Mouse (Mus musculus) heart, postnatal 0 days (tissue): ENCODE measurements at regions not wholly inside any gene's neighbourhood (a gene's known extent, or its start where the extent isn't known, plus 50 kb on each side); places are given as distances from the start of the nearest gene placed in this dataset.
"Not testable (repeated sequence)": the region's sequence is repeated elsewhere in the genome, so short reads cannot be mapped to it uniquely, and the experiment has no call there.

Experiments
- ATAC-seq: fragments of 200-750 bp; cut with Nextera tagmentation; 2 replicates; pipeline ENCODE4 v1.8.0; 2017; ENCODE audit warnings: low read depth, moderate number of reproducible peaks, moderate library complexity; ENCODE audit not compliant: insufficient read depth
- DNase-seq: peaks from one replicate; pipeline ENCODE4 v3.0.0-alpha.2; 2016; ENCODE audit warnings: low spot score
- H3K27ac ChIP-seq: fragments of 300-500 bp; sonication (generic); 2 replicates; pipeline ENCODE4 v1.5.1; 2014; ENCODE audit warnings: low read depth, mild to moderate bottlenecking
- H3K27me3 ChIP-seq: fragments of 300-500 bp; sonication (generic); 2 replicates; pipeline ENCODE4 v1.6.1; 2014; ENCODE audit warnings: low read length, mixed read lengths; ENCODE audit not compliant: control insufficient read depth, insufficient read depth
- H3K36me3 ChIP-seq: fragments of 300-500 bp; sonication (generic); replicated peaks from 2 replicates; pipeline ENCODE4 v1.6.1; 2014; ENCODE audit warnings: low read length, mixed read lengths; ENCODE audit not compliant: control insufficient read depth, insufficient read depth
- H3K4me1 ChIP-seq: fragments of 300-500 bp; sonication (generic); 2 replicates; pipeline ENCODE4 v1.6.1; 2014; ENCODE audit warnings: antibody characterized with exemption; ENCODE audit not compliant: control insufficient read depth, insufficient read depth
- H3K4me2 ChIP-seq: fragments of 300-500 bp; sonication (generic); 2 replicates; pipeline ENCODE4 v1.6.1; 2014; ENCODE audit warnings: low read depth, mild to moderate bottlenecking, low read length, moderate library complexity
- H3K4me3 ChIP-seq: fragments of 300-500 bp; sonication (generic); 2 replicates; pipeline ENCODE4 v1.5.1; 2014; ENCODE audit warnings: low read depth, low read length
- H3K9ac ChIP-seq: fragments of 300-500 bp; sonication (generic); replicated peaks from 2 replicates; pipeline ENCODE4 v1.6.1; 2014; ENCODE audit warnings: low read depth, low read length, mixed read lengths
- H3K9me3 ChIP-seq: fragments of 300-500 bp; sonication (generic); replicated peaks from 2 replicates; pipeline ENCODE4 v1.6.1; 2016; ENCODE audit warnings: low read length; ENCODE audit not compliant: control insufficient read depth
- CTCF ChIP-seq: IDR thresholded peaks from 2 replicates; pipeline ENCODE4 v1.5.1; 2016; ENCODE audit warnings: antibody characterized with exemption, control low read depth, low read depth
- EP300 ChIP-seq: IDR thresholded peaks from 2 replicates; pipeline ENCODE4 v1.6.1; 2016; ENCODE audit warnings: antibody characterized with exemption, low read depth
- WGBS: fragments of 180-500 bp; shearing (Covaris S2); extraction: QIAGEN DNeasy Blood & Tissue Kit; methylation state at CpG from one replicate; pipeline ENCODE4 v1.1.7; 2014; 5-methylcytosine and 5-hydroxymethylcytosine counted together

DNA sequence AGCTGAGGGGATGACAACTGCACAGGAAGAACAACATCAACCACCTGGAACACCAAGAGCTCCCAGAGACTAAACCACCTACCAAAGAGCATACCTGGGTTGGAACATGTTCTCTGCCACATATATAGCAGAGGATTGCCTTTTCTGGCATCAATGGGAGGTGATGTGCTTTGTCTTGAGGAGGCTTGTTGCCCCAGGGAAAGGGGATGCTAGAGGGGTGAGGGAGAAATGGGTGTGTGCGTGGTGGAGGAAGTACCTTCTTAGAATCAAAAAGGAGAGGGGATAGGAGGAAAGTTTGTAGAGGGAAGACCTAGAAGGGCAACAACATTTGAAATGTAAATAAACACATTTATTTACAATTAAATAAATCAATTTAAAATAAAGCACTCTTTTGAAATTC is 358.5 kb upstream of the Pfkp start:
- H3K36me3 ChIP-seq = no peaks in the 10 kb centered on the region
- H3K4me1 ChIP-seq = no peaks in the 10 kb centered on the region
- H3K4me3 ChIP-seq = no peak overlapping the region
- no peak overlapping the region for H3K27ac ChIP-seq
- no peaks in the 10 kb centered on the region for H3K27me3 ChIP-seq
- TF ChIP-seq CTCF (no peak), EP300 (no peak)
- ATAC-seq (no peak), DNase-seq (no peak)
- WGBS = 50% methylated on average over 1 of the region's 1 CpGs
- no peak overlapping the region for H3K9ac ChIP-seq
- H3K4me2 ChIP-seq = no peak overlapping the region
- no peaks in the 10 kb centered on the region for H3K9me3 ChIP-seq

DNA sequence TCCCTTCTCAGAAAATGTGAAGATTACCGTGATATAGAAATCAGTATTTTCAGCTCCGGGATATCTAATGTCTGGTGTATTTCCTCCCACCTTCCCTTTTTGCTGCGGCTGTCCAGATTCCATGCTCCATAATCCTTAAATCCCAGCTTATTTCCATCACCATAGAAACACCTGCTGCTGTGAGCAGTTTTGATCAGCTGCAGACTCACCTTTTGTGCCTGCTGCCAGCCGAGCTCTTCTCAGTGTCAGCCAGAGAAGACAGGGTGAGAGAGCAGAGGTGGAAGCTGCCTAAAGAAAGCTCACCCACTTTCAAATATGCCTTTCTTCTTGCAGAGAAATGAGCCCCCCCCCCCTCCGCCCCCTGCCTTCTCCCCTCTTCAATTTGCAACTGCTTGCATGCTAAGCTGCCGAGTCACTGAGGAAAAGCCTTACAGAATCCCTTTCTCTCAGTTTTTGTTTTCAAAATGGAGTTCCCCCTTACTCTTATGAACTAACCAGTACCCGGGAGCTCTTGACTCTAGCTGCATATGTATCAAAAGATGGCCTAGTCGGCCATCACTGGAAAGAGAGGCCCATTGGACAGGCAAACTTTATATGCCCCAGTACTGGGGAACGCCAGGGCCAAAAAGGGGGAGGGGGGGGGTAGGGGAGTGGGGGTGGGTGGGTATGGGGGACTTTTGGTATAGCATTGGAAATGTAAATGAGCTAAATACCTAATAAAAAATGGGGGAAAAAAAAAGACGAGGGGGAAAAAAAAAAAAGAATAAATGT is 350.1 kb upstream of the Pfkp start:
- not testable (repeated sequence) for H3K9me3 ChIP-seq, H3K36me3 ChIP-seq, H3K4me1 ChIP-seq, ATAC-seq, H3K27me3 ChIP-seq, H3K4me3 ChIP-seq, DNase-seq, H3K4me2 ChIP-seq, H3K9ac ChIP-seq, H3K27ac ChIP-seq
- 55% methylated on average over 10 of the region's 10 CpGs for WGBS

DNA sequence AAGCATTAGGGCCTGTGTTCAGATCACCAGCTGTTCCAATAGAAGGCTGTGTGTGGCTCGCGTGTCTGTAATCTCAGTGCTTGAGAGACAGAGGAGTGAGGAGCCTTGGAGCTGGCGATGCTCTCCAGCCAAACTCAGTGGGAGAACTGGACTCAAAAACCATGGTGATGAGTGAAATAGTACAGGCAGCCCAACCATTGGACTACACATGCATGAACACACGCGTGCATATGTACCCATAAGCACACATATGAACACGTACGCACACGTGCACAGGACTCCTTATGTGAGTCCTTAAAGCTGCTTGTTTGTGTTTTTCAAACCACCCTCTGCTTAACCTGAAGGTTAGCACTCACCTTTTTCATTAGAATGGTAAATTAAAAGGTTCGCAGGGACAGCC is 349.5 kb upstream of the Pfkp start:
- Histone ChIP-seq H3K4me2 (no peak overlapping the region), H3K27me3 (no peaks in the 10 kb centered on the region), H3K36me3 (no peaks in the 10 kb centered on the region), H3K27ac (no peak overlapping the region), H3K9ac (no peak overlapping the region), H3K9me3 (no peaks in the 10 kb centered on the region), H3K4me3 (no peak overlapping the region), H3K4me1 (no peaks in the 10 kb centered on the region)
- TF ChIP-seq EP300 = no peak
- no peak for ATAC-seq
- WGBS = 75% methylated on average over 9 of the region's 9 CpGs
- no peak for DNase-seq

DNA sequence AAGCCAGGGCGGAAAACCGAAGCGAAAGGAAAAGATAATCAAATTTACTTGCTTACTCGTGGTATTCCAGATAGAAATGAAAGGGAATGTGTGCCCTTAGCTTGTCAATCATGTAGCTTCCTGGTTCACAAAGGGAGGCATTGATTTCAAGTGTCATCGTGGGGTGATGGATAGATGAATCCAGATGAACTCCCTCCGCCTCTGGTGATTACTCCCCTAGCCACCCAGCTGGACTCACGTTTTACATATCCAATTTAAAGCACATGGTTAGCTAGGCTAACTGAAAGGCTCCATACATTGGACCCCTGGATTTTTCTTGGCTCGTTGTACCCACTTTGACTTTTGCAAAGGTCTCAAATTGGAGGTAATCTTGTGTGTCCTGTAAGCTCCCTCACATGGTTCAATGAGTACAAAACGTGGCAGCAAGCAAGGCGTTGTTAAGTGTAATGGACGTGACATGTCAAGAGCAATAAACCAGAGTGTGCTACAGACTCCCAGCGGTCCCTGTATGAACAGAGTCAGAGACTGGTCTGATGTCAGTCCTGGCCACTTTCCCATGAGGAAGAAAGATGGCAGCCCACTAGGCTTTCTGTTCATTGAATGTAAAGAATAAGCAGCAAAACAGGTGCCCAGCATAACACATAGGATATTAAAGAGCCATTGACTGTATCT is 343.9 kb upstream of the Pfkp start:
- Histone ChIP-seq H3K4me3 (no peak overlapping the region), H3K4me2 (no peak overlapping the region), H3K27ac (no peak overlapping the region), H3K27me3 (no peaks in the 10 kb centered on the region), H3K9ac (no peak overlapping the region), H3K36me3 (no peaks in the 10 kb centered on the region), H3K9me3 (no peaks in the 10 kb centered on the region), H3K4me1 (no peaks in the 10 kb centered on the region)
- ATAC-seq (no peak), DNase-seq (no peak)
- 71% methylated on average over 12 of the region's 12 CpGs for WGBS
- no peak for TF ChIP-seq EP300
- TF ChIP-seq CTCF = no peak

DNA sequence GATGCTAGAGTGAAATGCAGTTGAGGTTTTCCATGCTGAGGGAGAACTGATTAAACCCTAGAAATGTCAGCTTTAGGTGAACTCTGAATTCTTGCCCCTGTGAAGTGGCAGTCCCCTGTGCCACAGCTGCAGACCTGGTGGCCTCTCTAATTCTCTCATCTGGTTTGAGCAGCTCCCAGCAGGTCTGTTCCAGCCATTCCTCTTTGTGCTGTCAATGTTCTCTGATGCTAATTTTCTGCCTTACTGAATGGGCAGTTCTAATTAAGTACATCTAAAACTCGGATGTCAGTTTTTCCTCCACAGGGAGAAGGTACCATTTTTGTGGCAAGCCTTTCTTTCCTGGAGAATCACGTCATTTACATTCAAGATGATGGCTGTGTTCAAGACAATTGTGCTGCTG is 343.1 kb upstream of the Pfkp start:
- WGBS = 60% methylated on average over 2 of the region's 2 CpGs

More for the DNA sequence above, 343.1 kb upstream of the Pfkp start:
- H3K4me2 ChIP-seq = no peak overlapping the region
- DNase-seq (no peak), ATAC-seq (no peak)
- no peaks in the 10 kb centered on the region for H3K9me3 ChIP-seq
- H3K9ac ChIP-seq = no peak overlapping the region
- H3K36me3 ChIP-seq = no peaks in the 10 kb centered on the region
- H3K27me3 ChIP-seq = no peaks in the 10 kb centered on the region
- H3K4me1 ChIP-seq = no peaks in the 10 kb centered on the region
- no peak overlapping the region for H3K27ac ChIP-seq
- TF ChIP-seq CTCF = no peak
- no peak for TF ChIP-seq EP300
- no peak overlapping the region for H3K4me3 ChIP-seq
